In the genomic region with DNA sequence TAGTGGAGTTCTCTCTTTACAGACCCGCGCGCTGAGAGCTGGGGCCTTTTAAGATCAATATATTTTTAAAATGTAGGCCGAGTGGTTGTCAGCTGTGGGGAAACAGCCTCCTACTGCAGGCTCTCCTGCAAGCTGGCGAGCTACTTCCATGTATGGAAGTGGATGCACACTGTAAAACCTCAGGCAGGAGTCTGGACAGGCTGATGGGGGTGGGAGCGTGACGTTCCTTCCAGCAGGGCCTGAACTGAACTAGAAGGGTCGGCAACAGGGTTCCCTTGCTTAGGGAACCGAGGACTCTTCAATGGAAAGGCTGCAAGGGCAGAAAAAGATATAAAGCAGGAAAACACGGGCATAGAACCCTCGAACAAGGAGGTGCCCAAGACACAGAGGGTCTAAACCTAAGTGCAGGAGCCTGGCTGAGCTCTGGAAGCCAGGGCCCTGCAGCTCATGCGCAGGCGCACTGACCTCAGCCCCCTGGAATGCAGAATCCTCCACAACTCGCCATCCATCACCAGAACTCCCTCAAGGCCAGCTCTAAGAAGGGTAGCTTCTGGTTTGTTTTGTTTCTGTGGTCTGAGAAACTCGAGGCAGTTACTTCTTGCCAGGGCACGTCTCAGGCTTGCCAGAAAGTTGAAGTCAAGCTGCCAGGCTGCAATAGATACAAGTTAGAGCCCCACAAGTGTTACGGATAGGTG, we compare ENCODE assay signal across 8 mouse cellular contexts. TPM values are rescaled to one million over a fixed set of nuclear protein-coding genes. Genes with fewer than 3 reads are reported as not detected.
DNase-seq lines count a peak whose midpoint lies in the region; ATAC-seq and TF ChIP-seq lines count a peak whose summit lies in the region.

No protein-coding gene starts in this region.

- no peaks in the 10 kb centered on the region for H3K4me1 ChIP-seq in spleen, adult 2 months (ENCODE audit: control insufficient read depth, insufficient read depth, insufficient read length)
- peaks cover 53% of the 10 kb centered on the region for H3K4me1 ChIP-seq in intestine, embryonic 14.5 days (replicated peaks; ENCODE audit: control insufficient read depth, insufficient read depth, low read length)
- H3K4me1 ChIP-seq in lung, adult 2 months (ENCODE audit: control insufficient read depth, insufficient read depth, low read length), result peaks cover 18% of the 10 kb centered on the region
- peaks cover 47% of the 10 kb centered on the region for H3K4me1 ChIP-seq in stomach, embryonic 16.5 days (ENCODE audit: control insufficient read depth, insufficient read depth, low read length)

- no peaks in the 10 kb centered on the region for H3K36me3 ChIP-seq in spleen, adult 2 months (ENCODE audit: control insufficient read depth, insufficient read depth, low read length)
- H3K36me3 ChIP-seq in intestine, embryonic 14.5 days (ENCODE audit: control insufficient read depth, insufficient read depth, low read length), result no peaks in the 10 kb centered on the region
- H3K36me3 ChIP-seq in stomach, embryonic 16.5 days (ENCODE audit: control insufficient read depth, insufficient read depth, low read length), result no peaks in the 10 kb centered on the region

- ATAC-seq in intestine, embryonic 14.5 days (replicated peaks; ENCODE audit: low FRiP score, low TSS enrichment, low read depth), result peak; percentile 87
- ATAC-seq in stomach, embryonic 16.5 days (ENCODE audit: insufficient read depth, low FRiP score), result peak; percentile 92

- no peak for TF ChIP-seq POLR2A in spleen, adult 2 months (IDR thresholded peaks at IDR 0.05; ENCODE audit: low read depth, low read length)
- no peak for TF ChIP-seq POLR2A in lung, adult 2 months (IDR thresholded peaks at IDR 0.05; ENCODE audit: borderline replicate concordance, extremely low read depth, low read depth, low read length)

- no peaks in the 10 kb centered on the region for H3K27me3 ChIP-seq in spleen, adult 2 months (ENCODE audit: control insufficient read depth, insufficient read depth, low read length)
- H3K27me3 ChIP-seq in intestine, embryonic 14.5 days (replicated peaks; ENCODE audit: control insufficient read depth, insufficient read depth, low read length), result no peaks in the 10 kb centered on the region
- no peaks in the 10 kb centered on the region for H3K27me3 ChIP-seq in stomach, embryonic 16.5 days (ENCODE audit: control insufficient read depth, insufficient read depth, low read length)

- H3K27ac ChIP-seq in spleen, adult 2 months (ENCODE audit: insufficient read depth, low read length), result peak overlapping the region; percentile 29; the same call in 1 of the 2 replicates
- peak overlapping the region; percentile 96 for H3K27ac ChIP-seq in intestine, embryonic 14.5 days (ENCODE audit: low read depth)
- H3K27ac ChIP-seq in stomach, embryonic 16.5 days (ENCODE audit: low read length), result peak overlapping the region; percentile 94

- H3K4me3 ChIP-seq in spleen, adult 2 months (ENCODE audit: extremely low read depth, insufficient read depth, insufficient read length), result no peak overlapping the region
- H3K4me3 ChIP-seq in intestine, embryonic 14.5 days (ENCODE audit: low read depth, low read length), result no peak overlapping the region
- H3K4me3 ChIP-seq in lung, adult 2 months (replicated peaks; ENCODE audit: extremely low read depth, low read depth, low read length), result no peak overlapping the region
- no peak overlapping the region for H3K4me3 ChIP-seq in stomach, embryonic 16.5 days (replicated peaks; ENCODE audit: low read length)

- TF ChIP-seq CTCF in spleen, adult 2 months (IDR thresholded peaks at IDR 0.05; ENCODE audit: extremely low read depth, insufficient read depth, insufficient read length, insufficient replicate concordance), result no peak
- no peak for TF ChIP-seq CTCF in lung, adult 2 months (IDR thresholded peaks at IDR 0.05; ENCODE audit: insufficient read depth, low read length)

- DNase-seq in spleen, adult 2 months (ENCODE audit: low read depth in 1 of 2, low spot score in 2 of 2), result no peak
- no peak for DNase-seq in spleen, postnatal 14 days (ENCODE audit: low spot score in 2 of 2)
- peak; percentile 79 for DNase-seq in gastrocnemius, postnatal 25 days
- peak; percentile 86 for DNase-seq in intestine, embryonic 14.5 days (ENCODE audit: low spot score)
- DNase-seq in lung, adult 2 months, result peak; percentile 44
- DNase-seq in natural killer cell, adult 2 months (ENCODE audit: low spot score in 2 of 2), result no peak
- DNase-seq in left cerebral cortex, adult 11 months (ENCODE audit: low spot score), result no peak

- peak overlapping the region; percentile 20 for H3K4me2 ChIP-seq in intestine, embryonic 14.5 days (ENCODE audit: low read length)
- peak overlapping the region; percentile 27; the same call in 1 of the 2 replicates for H3K4me2 ChIP-seq in stomach, embryonic 16.5 days (ENCODE audit: low read depth, low read length)

- H3K9me3 ChIP-seq in intestine, embryonic 14.5 days (ENCODE audit: control insufficient read depth, low read length), result no peaks in the 10 kb centered on the region
- no peaks in the 10 kb centered on the region for H3K9me3 ChIP-seq in stomach, embryonic 16.5 days (replicated peaks; ENCODE audit: control insufficient read depth, low read length)

- H3K9ac ChIP-seq in intestine, embryonic 14.5 days (ENCODE audit: low read length), result peak overlapping the region; percentile 18
- H3K9ac ChIP-seq in stomach, embryonic 16.5 days (ENCODE audit: low read length), result peak overlapping the region; percentile 43

- 82% methylated on average over 17 of the region's 17 CpGs for WGBS in spleen, adult 2 months
- WGBS in intestine, embryonic 14.5 days, result 9% methylated on average over 17 of the region's 17 CpGs
- WGBS in lung, adult 2 months, result 44% methylated on average over 17 of the region's 17 CpGs
- 22% methylated on average over 17 of the region's 17 CpGs for WGBS in stomach, embryonic 16.5 days

RNA-seq across cellular contexts. Expression of a gene that starts 24.3 kb away (rescaled TPM):
- polyA plus RNA-seq in spleen, adult 2 months (2012; rRNA removed), result 6.9 and 8.8 TPM in 2 replicates
- total RNA-seq in gastrocnemius, postnatal 25 days (2021), result 10 to 100 TPM; 25.6 to 32.0 TPM
- 45.8 and 51.4 TPM in 2 replicates for polyA plus RNA-seq in intestine, embryonic 14.5 days (2014; fragmentation: Nextera tagmentation; extraction: Ambion mirVana)
- polyA plus RNA-seq in lung, adult 2 months (2012; rRNA removed), result 16.0 and 19.1 TPM in 2 replicates
- 26.6 and 28.7 TPM in 2 replicates for polyA plus RNA-seq in stomach, embryonic 16.5 days (2015; fragmentation: Nextera tagmentation; extraction: Ambion mirVana)

RNA-seq across cellular contexts. Expression of a gene that starts 32.1 kb away (rescaled TPM):
- 7.5 and 10.0 TPM in 2 replicates for polyA plus RNA-seq in spleen, adult 2 months (2012; rRNA removed)
- 10 to 100 TPM; 40.4 to 40.8 TPM for total RNA-seq in gastrocnemius, postnatal 25 days (2021)
- polyA plus RNA-seq in intestine, embryonic 14.5 days (2014; fragmentation: Nextera tagmentation; extraction: Ambion mirVana), result 117 and 119 TPM in 2 replicates
- 9.8 and 10.5 TPM in 2 replicates for polyA plus RNA-seq in lung, adult 2 months (2012; rRNA removed)
- polyA plus RNA-seq in stomach, embryonic 16.5 days (2015; fragmentation: Nextera tagmentation; extraction: Ambion mirVana), result 76.1 and 94.9 TPM in 2 replicates

Comparison
In these comparisons a context has a peak if more than half of its experiments do, and no peak if none do; other contexts are left out.
1. DNase-seq: peak in gastrocnemius, postnatal 25 days (single experiment), intestine, embryonic 14.5 days (single experiment) and lung, adult 2 months (single experiment); none in spleen, adult 2 months (0 of 2), spleen, postnatal 14 days (0 of 2), natural killer cell, adult 2 months (0 of 2) and left cerebral cortex, adult 11 months (single experiment).
2. H3K27ac ChIP-seq: peak in every context shown above with its lines; median percentile 96 in intestine, embryonic 14.5 days; 94 in stomach, embryonic 16.5 days; 29 in spleen, adult 2 months.